Mouse (Mus musculus): ENCODE results near the gene Olfr695.

- no peak for TF ChIP-seq CTCF (IDR thresholded peaks at IDR 0.05; ENCODE audit: low read depth)
- no peak for TF ChIP-seq EP300 (optimal IDR thresholded peaks at IDR 0.05)
These were observed 19.3 kb downstream of the Olfr695 start for GRCm38 (mm10) chr7:106696891-106697290.

Measured in stomach, postnatal 0 days (tissue).